Mouse (Mus musculus) heart, adult 9 months (tissue): ENCODE measurements around the gene Rapgef2.
"Not testable (repeated sequence)": the region's sequence is repeated elsewhere in the genome, so short reads cannot be mapped to it uniquely, and the experiment has no call there.

Experiments
- DNase-seq, 2 experiments: peaks; one replicate each; pipeline ENCODE4 v3.0.0; 2022; ENCODE audit warnings: low spot score in 2 of 2

Rapgef2 gene

DNA sequence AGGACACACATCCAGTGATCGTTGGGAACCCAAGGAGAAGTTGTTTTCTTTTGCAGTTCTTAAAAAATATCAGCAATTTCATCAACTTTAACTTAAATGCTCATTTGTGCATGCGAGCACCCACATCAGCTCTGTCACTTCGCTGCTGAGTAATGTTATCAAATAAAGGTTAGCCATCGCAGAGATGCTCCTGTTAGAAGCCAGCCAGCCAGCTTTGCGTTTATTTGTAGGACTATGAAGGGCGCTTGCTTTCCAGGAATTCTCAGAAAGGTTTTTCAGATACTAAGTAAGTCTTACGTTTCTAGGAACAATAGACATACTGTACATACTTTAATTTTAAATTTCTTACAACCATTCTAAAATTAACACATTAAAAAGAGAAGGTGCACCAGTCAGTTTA, 185.5 kb downstream of the Rapgef2 start:
- DNase-seq: no peak

DNA sequence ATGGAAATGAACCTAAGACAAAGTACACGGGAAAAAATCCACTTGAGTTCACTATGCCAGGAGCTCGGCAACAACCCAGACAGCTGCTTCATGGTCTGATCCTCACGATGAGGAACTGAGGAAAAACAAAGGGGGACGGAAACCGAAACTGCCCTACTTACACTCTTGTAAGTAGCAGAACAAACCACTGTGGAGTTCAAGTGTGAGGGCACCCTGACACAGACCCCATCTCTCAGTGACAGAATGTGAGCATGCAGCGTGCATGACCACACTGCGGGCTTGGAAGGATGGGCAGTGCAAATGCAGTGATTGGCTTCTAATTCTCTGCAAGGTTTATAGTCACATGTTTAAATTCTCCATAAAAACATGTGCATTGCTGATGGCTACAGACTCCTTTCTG, 197.2 kb downstream of the Rapgef2 start:
- no peak for DNase-seq

- DNase-seq: no peak
Measured at GRCm38 (mm10) chr3:79088461-79088860, 197.9 kb downstream of the Rapgef2 start.

DNA sequence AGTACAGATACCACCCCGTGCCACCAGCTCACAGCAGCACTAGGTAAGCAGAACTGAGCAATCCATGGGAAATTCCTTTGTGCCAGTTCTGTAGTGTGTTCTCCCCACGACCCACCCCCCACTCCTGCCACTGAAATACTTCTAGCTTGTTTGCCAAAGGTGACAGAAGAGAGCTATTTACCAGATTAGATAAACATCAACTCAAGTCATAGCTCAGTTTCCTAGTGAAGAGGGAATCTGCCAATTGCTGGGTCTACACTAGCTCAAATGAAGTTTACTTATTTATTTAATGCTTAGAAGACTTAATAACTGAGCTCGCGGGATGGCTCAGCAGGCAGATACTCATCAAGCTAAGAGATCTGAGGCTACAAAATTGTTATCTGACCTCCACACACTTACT, 200.0 kb downstream of the Rapgef2 start:
- no peak for DNase-seq

GRCm38 (mm10) chr3:79083881-79084280, 202.4 kb downstream of the Rapgef2 start:
- no peak for DNase-seq

DNA sequence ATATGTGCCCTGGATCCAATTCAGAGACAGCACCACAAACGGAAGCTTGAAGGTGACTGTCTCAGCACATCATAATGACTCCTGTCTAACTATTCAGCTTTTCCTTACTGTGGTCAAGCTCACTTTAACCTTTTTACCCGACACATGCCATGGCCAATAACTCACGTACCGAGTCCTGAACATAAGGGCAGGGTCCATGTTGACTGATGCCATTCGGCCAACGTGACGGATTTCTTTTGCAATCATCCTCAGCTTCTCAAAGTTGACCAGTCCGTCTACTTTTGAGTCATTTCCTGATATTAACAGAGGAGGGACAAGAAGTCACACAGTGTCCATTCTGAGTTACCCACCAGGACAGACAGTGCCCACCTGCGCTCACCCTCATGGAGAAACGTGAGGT, 203.3 kb downstream of the Rapgef2 start:
- DNase-seq: no peak

DNA sequence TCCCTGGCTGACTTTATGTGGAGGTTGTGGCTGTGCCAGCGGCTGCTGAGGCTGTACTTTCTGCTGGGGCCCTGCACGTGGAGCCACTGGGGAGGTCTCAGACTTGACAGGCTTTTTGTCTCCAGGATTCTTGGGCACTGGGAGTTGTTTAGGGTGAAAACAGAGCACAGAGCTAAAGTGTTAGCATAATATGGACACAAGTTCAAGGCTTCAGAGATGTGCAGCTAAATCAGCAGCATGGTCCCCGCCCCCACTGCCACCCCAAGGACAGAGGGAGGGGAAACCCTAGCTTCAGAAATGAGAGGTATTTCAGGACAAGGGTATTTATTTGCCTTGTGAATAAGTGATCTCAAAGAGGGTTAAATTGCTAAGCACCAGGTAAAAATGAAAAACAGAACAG, 207.2 kb downstream of the Rapgef2 start:
- DNase-seq: no peak

GRCm38 (mm10) chr3:79074970-79075369, 211.3 kb downstream of the Rapgef2 start:
- no peak for DNase-seq

- DNase-seq: no peak
Measured at GRCm38 (mm10) chr3:79073541-79074244, 212.6 kb downstream of the Rapgef2 start.

GRCm38 (mm10) chr3:79071561-79071960, 214.8 kb downstream of the Rapgef2 start:
- peak; percentile 27 to 37 for DNase-seq

- DNase-seq: no peak
Measured at GRCm38 (mm10) chr3:79069891-79070290, 216.4 kb downstream of the Rapgef2 start.

- no peak for DNase-seq
Measured at GRCm38 (mm10) chr3:79068976-79069375, 217.3 kb downstream of the Rapgef2 start.

GRCm38 (mm10) chr3:79066455-79067055, 219.8 kb downstream of the Rapgef2 start:
- DNase-seq: no peak

- no peak for DNase-seq
Measured at GRCm38 (mm10) chr3:79064096-79064495, 222.2 kb downstream of the Rapgef2 start.

- no peak for DNase-seq
Measured at GRCm38 (mm10) chr3:79061426-79061825, 224.9 kb downstream of the Rapgef2 start.

DNA sequence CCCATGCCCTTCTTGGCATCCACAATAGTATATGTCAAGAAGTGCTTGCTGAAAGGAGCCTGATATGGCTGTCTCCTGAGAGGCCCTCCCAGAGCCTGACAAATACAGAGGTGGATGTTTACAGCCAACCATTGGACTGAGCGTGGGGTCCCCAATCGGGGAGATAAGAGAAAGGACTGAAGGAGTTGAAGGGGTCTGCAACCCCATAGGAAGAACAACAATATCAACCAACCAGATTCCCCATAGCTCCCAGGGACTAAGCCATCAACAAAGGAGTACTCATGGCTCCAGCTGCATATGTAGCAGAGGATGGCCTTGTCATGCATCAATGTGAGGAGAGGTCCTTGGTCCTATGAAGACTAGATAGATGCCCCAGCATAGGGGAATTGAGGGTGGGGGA, 227.8 kb downstream of the Rapgef2 start:
- DNase-seq: not testable (repeated sequence)

DNA sequence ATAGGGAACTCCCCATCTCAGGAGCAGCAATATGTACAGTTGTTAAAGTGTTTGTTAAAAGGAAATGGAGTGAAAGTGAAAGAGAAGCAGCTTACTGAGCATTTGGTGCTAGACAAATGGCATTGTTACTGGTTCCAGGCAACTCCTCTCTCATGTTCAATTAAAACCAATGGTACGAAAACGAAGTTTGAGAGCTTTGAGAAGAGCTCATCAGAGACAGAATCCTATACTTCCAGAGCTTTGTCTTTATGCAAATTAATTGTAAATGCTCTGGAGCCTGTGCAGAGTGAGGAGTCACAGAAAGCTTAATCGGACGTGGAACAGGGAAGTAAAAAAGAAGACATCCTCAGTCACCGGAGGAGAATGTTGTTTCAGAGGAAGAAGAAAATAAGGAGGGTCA, 241.1 kb downstream of the Rapgef2 start:
- DNase-seq: no peak

DNA sequence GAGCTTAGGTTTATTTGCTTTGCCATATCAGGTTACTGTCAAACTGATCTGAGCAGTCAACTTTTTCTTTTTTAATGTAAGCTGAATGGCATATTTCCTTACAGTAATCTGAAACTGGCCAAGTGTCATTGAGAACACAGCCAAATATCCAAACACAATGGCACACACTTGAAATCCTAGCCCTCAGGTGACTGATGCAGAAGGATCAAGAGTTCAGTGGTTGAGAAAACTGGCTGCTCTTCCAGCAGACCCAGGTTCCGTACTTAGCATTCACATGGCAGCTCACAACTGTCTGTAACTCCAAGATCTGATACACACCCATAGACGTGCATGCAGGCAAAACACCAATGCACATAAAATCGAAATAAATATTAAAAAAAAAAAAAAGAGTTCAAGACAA, 243.3 kb downstream of the Rapgef2 start:
- DNase-seq: no peak

DNA sequence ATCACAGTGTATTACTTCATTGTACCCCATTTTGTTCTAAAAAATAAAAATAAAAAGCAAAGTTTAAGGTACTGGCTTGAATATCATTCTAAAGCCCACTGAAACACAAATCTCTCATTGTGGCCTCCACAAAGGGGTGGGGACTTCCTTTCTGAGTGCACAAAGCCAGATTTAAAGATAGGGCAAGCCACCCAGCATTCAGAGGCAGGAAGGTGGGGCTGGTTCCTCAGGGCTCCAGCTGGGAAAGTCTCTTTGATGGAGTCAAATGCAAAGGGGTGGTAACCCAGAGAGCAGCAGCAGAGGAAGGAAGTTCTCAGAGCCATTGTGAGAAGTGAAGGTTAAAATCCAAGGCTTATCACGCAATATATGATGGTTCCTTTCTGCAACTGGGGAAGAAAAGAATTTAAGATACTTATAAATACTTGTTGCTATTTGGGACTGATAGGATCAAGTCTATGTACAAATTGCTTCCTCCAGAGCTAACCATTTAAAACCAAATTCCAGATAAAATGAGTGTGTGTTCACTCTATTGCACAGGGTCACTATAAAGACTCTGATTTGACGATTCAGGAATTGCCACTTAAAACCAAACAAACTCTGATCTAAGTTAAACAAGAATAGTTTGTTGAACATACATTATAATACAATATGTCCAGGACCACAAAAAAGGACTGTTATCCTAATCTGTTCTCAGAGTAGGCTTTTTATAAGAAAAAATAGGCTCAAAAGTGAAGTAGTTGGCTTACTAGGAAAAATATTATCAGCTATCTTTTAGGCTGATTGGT, 246.5 kb downstream of the Rapgef2 start:
- DNase-seq: peak; percentile 47 to 75

- no peak for DNase-seq
Measured at GRCm38 (mm10) chr3:79039008-79039407, 247.3 kb downstream of the Rapgef2 start.

- DNase-seq: no peak
Measured at GRCm38 (mm10) chr3:79034457-79034856, 251.9 kb downstream of the Rapgef2 start.

DNA sequence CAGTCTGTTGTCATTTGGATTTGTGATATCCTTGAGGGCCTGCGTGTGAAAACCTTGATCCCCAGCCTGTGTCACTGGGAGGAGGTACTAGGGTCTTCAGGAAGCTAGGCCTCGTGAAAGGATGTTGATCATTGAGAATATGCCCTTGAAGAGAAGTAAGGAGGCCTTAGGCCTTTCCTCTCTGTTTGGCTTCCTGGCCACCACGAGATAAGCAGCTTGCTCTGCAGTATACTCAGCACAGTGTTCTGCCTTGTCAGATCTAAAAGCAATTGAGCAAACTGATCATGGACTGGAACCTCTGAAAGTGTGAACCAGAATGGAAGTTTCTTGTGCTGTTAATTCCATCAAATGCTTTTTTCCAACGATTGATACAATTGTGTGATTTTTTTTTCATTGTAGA, 255.5 kb downstream of the Rapgef2 start:
- no peak for DNase-seq
